21 mouse cellular contexts compared by ENCODE assay signal in the genomic region with DNA sequence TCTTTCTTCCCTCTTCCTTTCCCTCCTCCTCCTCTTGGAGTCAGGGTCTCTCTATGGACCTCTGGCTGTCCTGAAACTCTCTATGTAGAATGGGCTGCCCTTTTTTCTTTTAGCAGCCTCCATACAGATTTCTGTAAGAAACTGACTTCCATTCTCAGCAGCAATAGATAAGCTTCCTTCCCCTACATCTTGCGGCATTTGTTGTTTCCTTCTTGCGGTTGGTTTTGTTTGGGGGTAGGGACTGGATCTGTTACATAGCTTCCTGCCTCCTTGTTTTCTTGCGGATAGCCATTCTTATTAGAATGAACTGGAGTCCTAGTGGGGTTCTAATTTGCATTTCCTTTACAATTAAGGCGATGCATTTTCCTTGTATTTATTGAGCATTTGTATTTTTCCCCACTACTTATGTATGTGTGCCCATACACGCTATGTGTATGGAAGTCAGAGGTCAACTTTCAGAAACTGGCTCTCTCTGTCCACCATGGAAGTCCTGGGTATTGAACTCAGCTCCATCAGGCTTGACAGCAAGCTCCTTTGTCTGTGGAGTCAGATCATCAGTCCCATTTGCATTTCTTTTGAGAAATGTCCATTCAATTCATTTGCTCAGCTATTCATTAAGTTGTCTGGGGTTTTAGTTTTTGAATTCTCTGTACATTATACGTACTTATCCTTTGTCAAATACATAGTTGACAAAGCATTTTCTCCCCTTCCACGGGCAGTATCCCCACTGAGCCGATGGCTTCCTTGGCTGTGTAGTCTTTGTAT.
DNase-seq lines count a peak whose midpoint lies in the region; ATAC-seq and TF ChIP-seq lines count a peak whose summit lies in the region.
"Had no signal": no experiment of that assay in that cellular context is flagged by ENCODE, and none has a peak within 500 bp of the region (broad histone marks: within the 10 kb centered on the region; RNA-seq: fewer than 3 reads in every experiment).

No protein-coding gene starts in this region.

- no peak for TF ChIP-seq POLR2A in heart, adult 2 months (IDR thresholded peaks at IDR 0.05; ENCODE audit: insufficient read depth, low read depth, low read length)
- no peak for TF ChIP-seq POLR2A in liver, adult 2 months (IDR thresholded peaks at IDR 0.05; ENCODE audit: extremely low read depth, insufficient read depth, low read length)

- 0 out of 2 replicates have a peak overlapping the region, but pooled peaks have one; percentile 63 for H3K27ac ChIP-seq in heart, embryonic 10.5 days
- H3K27ac ChIP-seq in heart, adult 2 months, result no peak overlapping the region
- H3K27ac ChIP-seq in liver, adult 2 months (replicated peaks; ENCODE audit: insufficient read depth, low read depth, low read length), result 0 out of 2 replicates have a peak overlapping the region, but pooled peaks have one; percentile 12
- H3K27ac ChIP-seq: forebrain, embryonic 10.5 days; hindbrain, embryonic 14.5 days; limb, embryonic 13.5 days; midbrain, embryonic 15.5 days had no signal

- peak; percentile 52; the same call in 1 of the 2 replicates for ATAC-seq in megakaryocyte, adult 5-6 weeks (ENCODE audit: poor library complexity, severe bottlenecking)
- ATAC-seq: midbrain, embryonic 15.5 days had no signal

- H3K27me3 ChIP-seq in heart, embryonic 10.5 days (ENCODE audit: insufficient read depth, poor library complexity, severe bottlenecking), result no peaks in the 10 kb centered on the region
- no peaks in the 10 kb centered on the region for H3K27me3 ChIP-seq in heart, adult 2 months (ENCODE audit: control insufficient read depth, insufficient read depth, low read length)
- H3K27me3 ChIP-seq in liver, adult 2 months (ENCODE audit: control insufficient read depth, insufficient read depth, low read length), result no peaks in the 10 kb centered on the region
- H3K27me3 ChIP-seq: limb, embryonic 13.5 days; midbrain, embryonic 15.5 days had no signal

- H3K4me3 ChIP-seq in heart, embryonic 10.5 days, result no peak overlapping the region
- no peak overlapping the region for H3K4me3 ChIP-seq in heart, adult 2 months
- no peak overlapping the region for H3K4me3 ChIP-seq in liver, adult 2 months (ENCODE audit: insufficient read depth, low read depth, low read length)
- H3K4me3 ChIP-seq: forebrain, embryonic 10.5 days; limb, embryonic 13.5 days; midbrain, embryonic 15.5 days had no signal

- no peak for TF ChIP-seq CTCF in heart, adult 2 months (IDR thresholded peaks at IDR 0.05)
- no peak for TF ChIP-seq CTCF in liver, adult 2 months (IDR thresholded peaks at IDR 0.05; ENCODE audit: low read depth, low read length)

- DNase-seq in heart, embryonic 10.5 days (ENCODE audit: low spot score), result no peak
- DNase-seq in heart, adult 2 months, result no peak
- DNase-seq in liver, adult 2 months (ENCODE audit: extremely low read depth, low read depth, low spot score), result no peak
- DNase-seq in liver (no peak), R1 (ENCODE audit: low read depth, low spot score) (peak; percentile 77)
- no peak for DNase-seq in left cerebral cortex, postnatal 4 days
- DNase-seq in ovary, adult 18-20 months (ENCODE audit: low spot score), result no peak
- DNase-seq: adrenal gland, postnatal 36 days; cerebellum, adult 2 months; cerebellum, postnatal 36 days; kidney, adult 9 months; kidney, postnatal 25 days; lung, postnatal 10 days; right cerebral cortex, adult 18-20 months; thymus, postnatal 14 days had no signal

- no peak overlapping the region for H3K9ac ChIP-seq in heart, adult 2 months (ENCODE audit: low read depth, low read length)
- H3K9ac ChIP-seq in liver, adult 2 months (ENCODE audit: low read depth, low read length), result no peak overlapping the region
- H3K9ac ChIP-seq: hindbrain, embryonic 14.5 days; limb, embryonic 13.5 days; midbrain, embryonic 15.5 days had no signal

- no peaks in the 10 kb centered on the region for H3K36me3 ChIP-seq in heart, embryonic 10.5 days
- no peaks in the 10 kb centered on the region for H3K36me3 ChIP-seq in heart, adult 2 months (ENCODE audit: control insufficient read depth, insufficient read depth, low read length)
- no peaks in the 10 kb centered on the region for H3K36me3 ChIP-seq in liver, adult 2 months (ENCODE audit: control insufficient read depth, insufficient read depth, low read length)
- H3K36me3 ChIP-seq: forebrain, embryonic 10.5 days; G1E; limb, embryonic 13.5 days; midbrain, embryonic 15.5 days had no signal

- 77% methylated on average over 8 of the region's 8 CpGs for WGBS in heart, embryonic 10.5 days
- 66% methylated on average over 8 of the region's 8 CpGs for WGBS in heart, adult 2 months
- 82% methylated on average over 8 of the region's 8 CpGs for WGBS in liver, adult 2 months

- H3K9me3 ChIP-seq in heart, embryonic 10.5 days, result no peaks in the 10 kb centered on the region
- H3K9me3 ChIP-seq: forebrain, embryonic 10.5 days; limb, embryonic 13.5 days; midbrain, embryonic 15.5 days had no signal

- H3K4me1 ChIP-seq in heart, embryonic 10.5 days, result peaks cover 16% of the 10 kb centered on the region
- peaks cover 12% of the 10 kb centered on the region for H3K4me1 ChIP-seq in heart, adult 2 months (ENCODE audit: control insufficient read depth, insufficient read depth, low read length)
- H3K4me1 ChIP-seq in liver, adult 2 months (ENCODE audit: control insufficient read depth, insufficient read depth, low read length), result no peaks in the 10 kb centered on the region
- H3K4me1 ChIP-seq: limb, embryonic 13.5 days; midbrain, embryonic 15.5 days had no signal

- no peak for TF ChIP-seq EP300 in heart, adult 2 months (IDR thresholded peaks at IDR 0.05; ENCODE audit: insufficient read depth, low read depth, low read length)

- no peaks in the 10 kb centered on the region for H3K79me2 ChIP-seq in heart, adult 2 months (replicated peaks; ENCODE audit: control insufficient read depth, insufficient read depth, low read length)
- no peaks in the 10 kb centered on the region for H3K79me2 ChIP-seq in liver, adult 2 months (ENCODE audit: control insufficient read depth, insufficient read depth, low read length)

- intact Hi-C loops in heart, adult 2 months (cut with DNase I), result no loop called here
- intact Hi-C loops in left cerebral cortex, postnatal 4 days (cut with DNase I), result no loop called here
